Mouse (Mus musculus) liver, postnatal 0 days (tissue): ENCODE measurements around the gene Mgat4b.

Experiments
- CTCF ChIP-seq: sonication (generic); IDR thresholded peaks from 2 replicates; pipeline ENCODE4 v1.5.1; 2016; ENCODE audit warnings: antibody characterized with exemption, low read depth
- EP300 ChIP-seq: IDR thresholded peaks from 2 replicates; pipeline ENCODE4 v1.6.1; 2016; ENCODE audit warnings: antibody characterized with exemption, low read depth, mild to moderate bottlenecking

GRCm38 (mm10) chr11:50236540-50236936, 25.8 kb downstream of the Mgat4b start:
- TF ChIP-seq CTCF, result peak; percentile 67
- no peak for TF ChIP-seq EP300
